Mouse (Mus musculus) heart, embryonic 15.5 days (tissue): ENCODE measurements around the gene Dync2li1. TPM values are rescaled to one million over a fixed set of nuclear protein-coding genes. Genes with fewer than 3 reads are reported as not detected.

Experiments
- ATAC-seq: fragments of 200-750 bp; cut with Nextera tagmentation; replicated peaks from 2 replicates; pipeline ENCODE4 v1.8.0; 2017; ENCODE audit warnings: low read depth, moderate TSS enrichment; ENCODE audit not compliant: insufficient number of reproducible peaks, insufficient read depth, low FRiP score
- H3K27ac ChIP-seq: fragments of 300-500 bp; sonication (generic); 2 replicates; pipeline ENCODE4 v1.5.1; 2015; ENCODE audit warnings: mild to moderate bottlenecking, inconsistent platforms
- H3K27me3 ChIP-seq: fragments of 300-500 bp; sonication (generic); 2 replicates; pipeline ENCODE4 v1.6.1; 2015; ENCODE audit warnings: inconsistent platforms
- H3K36me3 ChIP-seq: fragments of 300-500 bp; sonication (generic); 2 replicates; pipeline ENCODE4 v1.6.1; 2015; ENCODE audit warnings: mild to moderate bottlenecking, inconsistent platforms
- H3K4me1 ChIP-seq: fragments of 300-500 bp; sonication (generic); replicated peaks from 2 replicates; pipeline ENCODE4 v1.6.1; 2015; ENCODE audit warnings: inconsistent platforms
- H3K4me2 ChIP-seq: fragments of 300-500 bp; sonication (generic); 2 replicates; pipeline ENCODE4 v1.6.1; 2015; ENCODE audit warnings: inconsistent platforms, mild to moderate bottlenecking, moderate library complexity
- H3K4me3 ChIP-seq: fragments of 300-500 bp; sonication (generic); 2 replicates; pipeline ENCODE4 v1.5.1; 2015; ENCODE audit warnings: mild to moderate bottlenecking, inconsistent platforms
- H3K9ac ChIP-seq: fragments of 300-500 bp; sonication (generic); 2 replicates; pipeline ENCODE4 v1.6.1; 2015; ENCODE audit warnings: mild to moderate bottlenecking, inconsistent platforms
- H3K9me3 ChIP-seq: fragments of 300-500 bp; sonication (generic); replicated peaks from 2 replicates; pipeline ENCODE4 v1.6.1; 2016; ENCODE audit warnings: inconsistent platforms
- WGBS: fragments of 180-500 bp; shearing (Covaris S2); methylation state at CpG from one replicate; pipeline ENCODE4 v1.1.7; 2015; ENCODE audit warnings: mixed read lengths; 5-methylcytosine and 5-hydroxymethylcytosine counted together
- polyA plus RNA-seq: library from polyadenylated mRNA; unstranded; fragments of >200 nt; fragmentation: Nextera tagmentation; extraction: Ambion mirVana; gene quantifications from 2 replicates; pipeline ENCODE4 v1.2.1, GENCODE M21; 2015

Gene Dync2li1
- polyA plus RNA-seq, 1 experiment from 2014 or later: 12.3 TPM

DNA sequence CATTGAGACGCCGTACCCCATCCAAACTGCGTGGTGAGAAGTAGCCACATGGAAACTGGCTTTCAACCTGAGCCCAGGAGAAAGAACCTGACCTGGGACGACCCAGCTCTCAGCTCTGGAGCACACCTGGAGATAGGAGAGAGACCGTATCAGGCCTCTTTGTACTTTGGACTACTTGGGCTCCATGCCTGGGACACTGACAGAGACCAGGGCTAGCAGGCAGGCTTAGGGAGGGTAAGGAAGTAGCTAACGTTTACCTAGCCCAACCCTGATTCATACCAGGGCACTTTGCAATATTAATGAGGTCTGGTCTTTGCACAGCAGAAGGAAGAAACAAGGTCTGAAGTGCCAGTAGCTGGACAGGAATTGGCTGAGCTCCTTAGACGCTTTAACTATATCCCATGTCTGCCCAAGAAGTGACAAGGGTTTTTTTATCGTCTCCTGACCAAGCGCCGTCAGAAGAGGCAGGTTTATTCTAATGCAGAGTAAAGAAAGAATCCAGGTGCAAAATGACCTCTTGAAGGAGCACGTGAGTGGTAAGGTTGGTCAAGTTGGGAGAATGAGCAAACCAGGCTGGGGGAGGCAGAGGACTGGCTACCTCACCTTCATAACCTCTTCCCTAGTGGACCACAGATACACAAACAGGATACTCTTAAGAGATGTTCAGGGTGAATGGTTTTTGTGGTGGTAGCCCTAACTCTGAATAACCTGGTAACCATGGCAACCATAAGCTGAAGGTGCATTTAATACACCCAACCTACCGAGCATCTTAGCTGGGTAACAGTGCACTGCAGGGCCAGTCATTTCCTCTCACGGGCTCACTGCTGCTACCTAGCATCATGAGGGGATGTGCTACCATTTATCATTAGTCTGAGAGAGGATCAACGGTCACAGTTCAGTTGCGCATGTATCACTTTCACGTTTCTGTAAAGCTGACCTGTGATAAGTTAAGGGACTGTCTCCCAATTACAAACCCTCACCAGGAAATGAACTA lies 46.4 kb downstream of the Dync2li1 start:
- H3K4me1 ChIP-seq: peaks cover 11% of the 10 kb centered on the region; the same call in 1 of the 2 replicates
- WGBS: 68% methylated on average over 16 of the region's 16 CpGs
- ATAC-seq: no peak
- H3K9ac ChIP-seq: no peak overlapping the region
- H3K27me3 ChIP-seq: peaks cover 17% of the 10 kb centered on the region; the same call in 1 of the 2 replicates
- no peaks in the 10 kb centered on the region for H3K9me3 ChIP-seq
- H3K4me2 ChIP-seq: no peak overlapping the region
- H3K27ac ChIP-seq: no peak overlapping the region
- no peak overlapping the region for H3K4me3 ChIP-seq
- H3K36me3 ChIP-seq: no peaks in the 10 kb centered on the region

- Histone ChIP-seq H3K4me1 (peaks cover 11% of the 10 kb centered on the region; the same call in 1 of the 2 replicates), H3K27ac (no peak overlapping the region), H3K36me3 (no peaks in the 10 kb centered on the region), H3K4me3 (no peak overlapping the region), H3K9me3 (no peaks in the 10 kb centered on the region), H3K9ac (no peak overlapping the region), H3K4me2 (no peak overlapping the region), H3K27me3 (peaks cover 17% of the 10 kb centered on the region; the same call in 1 of the 2 replicates)
- ATAC-seq: no peak
- 48% methylated on average over 7 of the region's 7 CpGs for WGBS
Observed at GRCm38 (mm10) chr17:84674048-84674447, 47.8 kb downstream of the Dync2li1 start.

GRCm38 (mm10) chr17:84675204-84675603 lies 48.9 kb downstream of the Dync2li1 start:
- Histone ChIP-seq H3K36me3 (no peaks in the 10 kb centered on the region), H3K4me1 (peaks cover 11% of the 10 kb centered on the region; the same call in 1 of the 2 replicates), H3K4me2 (no peak overlapping the region), H3K9ac (no peak overlapping the region), H3K27me3 (peaks cover 17% of the 10 kb centered on the region; the same call in 1 of the 2 replicates), H3K4me3 (no peak overlapping the region), H3K27ac (no peak overlapping the region), H3K9me3 (no peaks in the 10 kb centered on the region)
- WGBS: 47% methylated on average over 4 of the region's 4 CpGs
- no peak for ATAC-seq

- 0 out of 2 replicates have a peak within 1 kb of the TSS, but pooled peaks have one; percentile 22 for H3K9ac ChIP-seq
- H3K36me3 ChIP-seq: no peaks in the 10 kb centered on the region
- 3% methylated on average over 24 of the region's 24 CpGs for WGBS
- H3K4me2 ChIP-seq: peak within 1 kb of the TSS; percentile 69
- peaks cover 11% of the 10 kb centered on the region; the same call in 1 of the 2 replicates for H3K4me1 ChIP-seq
- peaks cover 17% of the 10 kb centered on the region; the same call in 1 of the 2 replicates for H3K27me3 ChIP-seq
- peak within 1 kb of the TSS; percentile 40 for H3K4me3 ChIP-seq
- no peaks in the 10 kb centered on the region for H3K9me3 ChIP-seq
- no peak within 1 kb of the TSS for H3K27ac ChIP-seq
- ATAC-seq: peak; percentile 35; the same call in 1 of the 2 replicates
Observed at GRCm38 (mm10) chr17:84675951-84676366, 49.7 kb downstream of the Dync2li1 start, which contains the start of gene Abcg8. Gene Abcg8, plus strand, starts transcription at chr17:84676302.

- ATAC-seq: no peak
- Histone ChIP-seq H3K4me3 (no peak overlapping the region), H3K9me3 (no peaks in the 10 kb centered on the region), H3K36me3 (no peaks in the 10 kb centered on the region), H3K9ac (no peak overlapping the region), H3K4me2 (no peak overlapping the region), H3K27ac (no peak overlapping the region), H3K4me1 (peaks cover 11% of the 10 kb centered on the region; the same call in 1 of the 2 replicates), H3K27me3 (peaks cover 17% of the 10 kb centered on the region; the same call in 1 of the 2 replicates)
- WGBS: 85% methylated on average over 11 of the region's 11 CpGs
Observed at GRCm38 (mm10) chr17:84677595-84677994, 51.3 kb downstream of the Dync2li1 start.

DNA sequence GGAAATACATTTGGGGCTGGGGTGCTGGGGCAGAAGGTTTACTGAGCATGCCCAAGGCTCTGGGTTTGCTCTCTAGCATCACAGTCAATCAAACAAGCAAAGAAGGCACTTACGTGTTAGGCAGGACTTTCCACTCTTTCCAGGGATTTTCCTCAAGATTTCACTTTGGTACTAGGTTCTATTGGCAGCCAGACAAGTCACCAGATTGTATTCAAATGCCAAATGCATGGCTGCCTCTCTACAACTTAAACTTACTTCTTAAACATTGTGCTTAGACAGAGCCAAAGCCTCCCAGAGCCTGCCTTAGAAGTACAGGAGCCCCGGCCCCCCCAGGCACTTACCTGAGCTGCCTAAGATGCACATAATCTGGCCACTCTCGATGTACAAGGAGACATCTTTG lies 55.4 kb downstream of the Dync2li1 start:
- WGBS: 82% methylated on average over 3 of the region's 3 CpGs
- H3K27me3 ChIP-seq: no peaks in the 10 kb centered on the region
- no peaks in the 10 kb centered on the region for H3K9me3 ChIP-seq
- no peak overlapping the region for H3K4me3 ChIP-seq
- H3K36me3 ChIP-seq: no peaks in the 10 kb centered on the region
- ATAC-seq: no peak
- H3K4me1 ChIP-seq: no peaks in the 10 kb centered on the region
- H3K4me2 ChIP-seq: no peak overlapping the region
- no peak overlapping the region for H3K9ac ChIP-seq
- H3K27ac ChIP-seq: no peak overlapping the region

- H3K4me2 ChIP-seq: no peak within 1 kb of the TSS
- H3K9ac ChIP-seq: no peak within 1 kb of the TSS
- 64% methylated on average over 18 of the region's 18 CpGs for WGBS
- no peaks in the 10 kb centered on the region for H3K9me3 ChIP-seq
- no peak within 1 kb of the TSS for H3K27ac ChIP-seq
- no peaks in the 10 kb centered on the region for H3K4me1 ChIP-seq
- no peak within 1 kb of the TSS for H3K4me3 ChIP-seq
- no peak; the same call in 1 of the 2 replicates for ATAC-seq
- no peaks in the 10 kb centered on the region for H3K27me3 ChIP-seq
- no peaks in the 10 kb centered on the region for H3K36me3 ChIP-seq
Observed at GRCm38 (mm10) chr17:84682734-84683717, 56.7 kb downstream of the Dync2li1 start, which contains the start of gene Abcg5. Gene Abcg5, minus strand, starts transcription at chr17:84683011.

- H3K9me3 ChIP-seq: no peaks in the 10 kb centered on the region
- H3K4me1 ChIP-seq: no peaks in the 10 kb centered on the region
- H3K27ac ChIP-seq: no peak overlapping the region
- ATAC-seq: no peak
- no peak overlapping the region for H3K9ac ChIP-seq
- no peaks in the 10 kb centered on the region; the same call in 1 of the 2 replicates for H3K27me3 ChIP-seq
- no peaks in the 10 kb centered on the region for H3K36me3 ChIP-seq
- no peak overlapping the region for H3K4me3 ChIP-seq
- no peak overlapping the region for H3K4me2 ChIP-seq
- 38% methylated on average over 6 of the region's 6 CpGs for WGBS
Observed at GRCm38 (mm10) chr17:84684284-84684683, 58.0 kb downstream of the Dync2li1 start.

- Histone ChIP-seq H3K36me3 (no peaks in the 10 kb centered on the region), H3K9ac (no peak overlapping the region), H3K27me3 (peaks cover 2% of the 10 kb centered on the region), H3K4me2 (no peak overlapping the region), H3K9me3 (no peaks in the 10 kb centered on the region), H3K4me3 (no peak overlapping the region), H3K27ac (no peak overlapping the region), H3K4me1 (no peaks in the 10 kb centered on the region)
- WGBS: 65% methylated on average over 4 of the region's 4 CpGs
- no peak for ATAC-seq
Observed at GRCm38 (mm10) chr17:84685286-84685685, 59.0 kb downstream of the Dync2li1 start.

- H3K9me3 ChIP-seq: no peaks in the 10 kb centered on the region
- no peaks in the 10 kb centered on the region for H3K36me3 ChIP-seq
- WGBS: 77% methylated on average over 5 of the region's 5 CpGs
- H3K27ac ChIP-seq: no peak overlapping the region
- H3K27me3 ChIP-seq: peaks cover 13% of the 10 kb centered on the region
- ATAC-seq: no peak
- no peak overlapping the region for H3K4me2 ChIP-seq
- no peak overlapping the region for H3K9ac ChIP-seq
- H3K4me1 ChIP-seq: 0 out of 2 replicates have a peak, but pooled peaks cover 3% of the 10 kb centered on the region
- H3K4me3 ChIP-seq: no peak overlapping the region
Observed at GRCm38 (mm10) chr17:84687994-84688393, 61.7 kb downstream of the Dync2li1 start.
